Mouse (Mus musculus) embryonic facial prominence, embryonic 11.5 days (tissue): ENCODE measurements around the gene Rpa1. TPM values are rescaled to one million over a fixed set of nuclear protein-coding genes. Genes with fewer than 3 reads are reported as not detected.

ENCODE experiments used
- ATAC-seq: fragments of 200-750 bp; cut with Nextera tagmentation; replicated peaks from 2 replicates; pipeline ENCODE4 v1.8.0; 2017; ENCODE audit warnings: low read depth; ENCODE audit not compliant: insufficient number of reproducible peaks, low FRiP score, low TSS enrichment
- DNase-seq: peaks from one replicate; pipeline ENCODE4 v3.0.0-alpha.2; 2015; ENCODE audit warnings: low spot score
- H3K27ac ChIP-seq: fragments of 300-500 bp; sonication (generic); replicated peaks from 2 replicates; pipeline ENCODE4 v1.5.1; 2014; ENCODE audit warnings: mild to moderate bottlenecking, low read depth, low read length, control low read depth
- H3K27me3 ChIP-seq: fragments of 300-500 bp; sonication (generic); 2 replicates; pipeline ENCODE4 v1.6.1; 2014; ENCODE audit warnings: mild to moderate bottlenecking, low read length, moderate library complexity, mixed read lengths; ENCODE audit not compliant: control insufficient read depth, insufficient read depth
- H3K36me3 ChIP-seq: fragments of 300-500 bp; sonication (generic); replicated peaks from 2 replicates; pipeline ENCODE4 v1.6.1; 2014; ENCODE audit warnings: low read depth, mild to moderate bottlenecking, low read length, moderate library complexity, mixed read lengths; ENCODE audit not compliant: control insufficient read depth, insufficient read depth
- H3K4me1 ChIP-seq: fragments of 300-500 bp; sonication (generic); 2 replicates; pipeline ENCODE4 v1.6.1; 2014; ENCODE audit warnings: low read length, mixed read lengths; ENCODE audit not compliant: control insufficient read depth, insufficient read depth
- H3K4me2 ChIP-seq: fragments of 300-500 bp; sonication (generic); 2 replicates; pipeline ENCODE4 v1.6.1; 2014; ENCODE audit warnings: low read depth, mild to moderate bottlenecking, control low read depth, low read length, moderate library complexity
- H3K4me3 ChIP-seq: fragments of 300-500 bp; sonication (generic); 2 replicates; pipeline ENCODE4 v1.5.1; 2014; ENCODE audit warnings: low read depth, low read length, control low read depth
- H3K9ac ChIP-seq: fragments of 300-500 bp; sonication (generic); replicated peaks from 2 replicates; pipeline ENCODE4 v1.6.1; 2014; ENCODE audit warnings: mild to moderate bottlenecking, control low read depth, low read length
- H3K9me3 ChIP-seq: fragments of 300-500 bp; sonication (generic); replicated peaks from 2 replicates; pipeline ENCODE4 v1.6.1; 2016; ENCODE audit warnings: mild to moderate bottlenecking, low read length, inconsistent platforms, mixed read lengths; ENCODE audit not compliant: control insufficient read depth
- WGBS: fragments of 180-500 bp; shearing (Covaris S2); extraction: QIAGEN DNeasy Blood & Tissue Kit; methylation state at CpG from one replicate; pipeline ENCODE4 v1.1.7; 2014; 5-methylcytosine and 5-hydroxymethylcytosine counted together
- polyA plus RNA-seq: library from polyadenylated mRNA; unstranded; fragments of >200 nt; fragmentation: Nextera tagmentation; extraction: Ambion mirVana; gene quantifications from 2 replicates; pipeline ENCODE4 v1.2.1, GENCODE M21; 2014

Rpa1 gene
- polyA plus RNA-seq, 1 experiment from 2014 or later: 150 TPM

- H3K9ac ChIP-seq: no peak overlapping the region
- H3K9me3 ChIP-seq: no peaks in the 10 kb centered on the region
- H3K36me3 ChIP-seq: no peaks in the 10 kb centered on the region; the same call in 1 of the 2 replicates
- ATAC-seq (no peak), DNase-seq (no peak)
- no peaks in the 10 kb centered on the region for H3K27me3 ChIP-seq
- 84% methylated on average over 14 of the region's 14 CpGs for WGBS
- H3K27ac ChIP-seq: no peak overlapping the region
- no peak overlapping the region for H3K4me3 ChIP-seq
- no peak overlapping the region for H3K4me2 ChIP-seq
- no peaks in the 10 kb centered on the region for H3K4me1 ChIP-seq
Measured at GRCm38 (mm10) chr11:75318351-75319221, 29.5 kb downstream of the Rpa1 start.

GRCm38 (mm10) chr11:75313834-75314233 is 34.3 kb downstream of the Rpa1 start:
- ATAC-seq (no peak), DNase-seq (no peak)
- no peak overlapping the region for H3K27ac ChIP-seq
- H3K4me2 ChIP-seq: no peak overlapping the region
- H3K4me3 ChIP-seq: no peak overlapping the region
- H3K36me3 ChIP-seq: no peaks in the 10 kb centered on the region; the same call in none of the 2 replicates
- H3K9ac ChIP-seq: no peak overlapping the region
- WGBS: 93% methylated on average over 8 of the region's 8 CpGs
- H3K27me3 ChIP-seq: no peaks in the 10 kb centered on the region
- H3K4me1 ChIP-seq: no peaks in the 10 kb centered on the region
- H3K9me3 ChIP-seq: no peaks in the 10 kb centered on the region

DNA sequence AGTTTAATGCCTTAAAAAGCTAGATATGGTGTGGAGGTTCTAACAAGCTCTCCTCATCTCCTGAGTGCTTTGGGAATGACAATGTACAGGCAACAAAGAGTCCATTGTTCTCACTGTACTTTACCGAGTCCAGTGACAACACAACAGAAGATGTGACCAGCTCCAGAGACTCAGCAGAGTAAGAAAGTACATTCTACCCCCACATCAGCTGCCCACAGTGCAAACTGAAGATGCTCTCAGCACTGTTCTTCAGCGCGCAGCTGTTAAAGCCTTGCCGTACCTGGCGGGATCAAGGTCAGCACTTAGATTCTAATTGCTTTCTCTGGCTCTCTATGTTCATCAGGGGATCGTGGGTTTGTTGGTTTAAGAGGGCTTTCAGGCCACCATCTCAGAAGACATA is 36.4 kb downstream of the Rpa1 start:
- H3K36me3 ChIP-seq: peaks cover 4% of the 10 kb centered on the region
- H3K4me1 ChIP-seq: no peaks in the 10 kb centered on the region
- no peaks in the 10 kb centered on the region for H3K27me3 ChIP-seq
- H3K27ac ChIP-seq: no peak overlapping the region
- no peak for ATAC-seq
- H3K4me3 ChIP-seq: no peak overlapping the region
- WGBS: 84% methylated on average over 6 of the region's 6 CpGs
- H3K9me3 ChIP-seq: no peaks in the 10 kb centered on the region
- no peak overlapping the region for H3K9ac ChIP-seq
- H3K4me2 ChIP-seq: no peak overlapping the region
- DNase-seq: no peak

- Histone ChIP-seq H3K9ac (no peak overlapping the region), H3K4me1 (no peaks in the 10 kb centered on the region), H3K27ac (no peak overlapping the region), H3K4me2 (no peak overlapping the region), H3K36me3 (peaks cover 4% of the 10 kb centered on the region), H3K27me3 (no peaks in the 10 kb centered on the region), H3K9me3 (no peaks in the 10 kb centered on the region), H3K4me3 (no peak overlapping the region)
- 89% methylated on average over 8 of the region's 8 CpGs for WGBS
- no peak for ATAC-seq
- DNase-seq: no peak
Measured at GRCm38 (mm10) chr11:75310813-75311212, 37.3 kb downstream of the Rpa1 start.

DNA sequence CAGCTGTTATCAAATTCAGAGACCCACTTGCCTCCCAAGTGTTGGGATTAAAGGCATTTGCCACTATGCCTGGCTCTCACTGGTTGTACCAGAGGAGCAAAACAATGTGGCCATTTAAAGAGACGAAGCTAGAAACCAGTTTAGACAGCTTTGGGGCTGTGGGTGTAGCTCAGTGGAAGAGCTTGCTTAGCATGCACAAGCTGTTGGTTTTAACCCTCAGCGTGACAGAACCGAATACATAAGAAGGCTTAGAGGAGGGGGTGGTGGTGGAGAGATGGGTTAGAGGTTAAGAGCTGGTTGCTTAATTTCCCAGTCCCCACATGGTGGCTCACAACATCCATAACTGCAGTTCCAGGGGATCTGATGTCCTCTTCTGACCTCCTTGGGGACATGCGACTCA is 39.5 kb downstream of the Rpa1 start:
- Histone ChIP-seq H3K4me2 (no peak overlapping the region), H3K4me3 (no peak overlapping the region), H3K9me3 (no peaks in the 10 kb centered on the region), H3K4me1 (no peaks in the 10 kb centered on the region), H3K27ac (no peak overlapping the region), H3K27me3 (no peaks in the 10 kb centered on the region), H3K36me3 (peaks cover 4% of the 10 kb centered on the region), H3K9ac (no peak overlapping the region)
- ATAC-seq: no peak
- 84% methylated on average over 4 of the region's 4 CpGs for WGBS
- DNase-seq: no peak

DNA sequence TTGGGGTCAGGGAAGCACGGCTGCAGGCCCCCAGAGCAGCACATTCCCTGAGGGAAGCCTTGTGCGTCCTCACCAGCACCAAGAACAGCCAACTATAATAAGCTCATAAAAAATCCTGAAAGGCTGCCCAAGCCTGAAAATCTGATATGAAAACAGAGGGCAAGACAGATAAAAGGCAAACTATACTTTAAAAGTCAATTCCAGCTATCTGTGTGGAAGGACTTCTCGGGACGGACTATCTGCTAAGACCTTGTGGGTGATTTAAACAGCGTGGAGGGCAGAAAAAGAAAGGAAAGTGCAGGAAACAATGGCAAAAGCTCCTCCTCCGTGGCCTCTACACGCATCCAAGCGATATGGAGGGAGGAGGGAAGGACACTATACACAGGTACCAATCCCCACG is 43.3 kb downstream of the Rpa1 start:
- Histone ChIP-seq H3K9me3 (no peaks in the 10 kb centered on the region), H3K36me3 (peaks cover 4% of the 10 kb centered on the region), H3K27me3 (no peaks in the 10 kb centered on the region), H3K4me3 (no peak overlapping the region), H3K9ac (no peak overlapping the region), H3K4me1 (no peaks in the 10 kb centered on the region), H3K4me2 (no peak overlapping the region), H3K27ac (no peak overlapping the region)
- DNase-seq (no peak), ATAC-seq (no peak)
- WGBS: 84% methylated on average over 9 of the region's 9 CpGs

DNA sequence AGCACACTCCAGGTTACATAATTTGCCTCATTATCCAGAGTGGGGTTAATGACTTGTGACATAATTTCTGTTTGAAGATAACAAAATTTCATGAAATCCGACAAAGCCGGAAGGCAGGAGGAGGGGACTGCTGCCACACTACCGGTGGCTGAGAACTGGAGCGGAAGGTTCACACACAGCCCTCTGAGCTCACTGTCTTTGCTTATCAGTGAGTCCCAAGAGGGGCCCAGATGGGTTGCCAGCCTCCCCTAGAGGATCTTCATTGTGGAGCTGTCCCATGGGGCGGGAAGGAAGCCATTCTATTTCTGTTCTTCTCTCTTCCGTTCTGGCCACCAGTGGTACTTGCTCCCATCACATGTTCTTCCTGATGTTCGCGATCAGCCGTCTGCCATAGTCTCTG is 47.2 kb downstream of the Rpa1 start:
- H3K4me3 ChIP-seq: no peak overlapping the region
- no peaks in the 10 kb centered on the region for H3K4me1 ChIP-seq
- H3K9ac ChIP-seq: no peak overlapping the region
- no peaks in the 10 kb centered on the region for H3K27me3 ChIP-seq
- DNase-seq (no peak), ATAC-seq (no peak)
- WGBS: 83% methylated on average over 9 of the region's 9 CpGs
- no peak overlapping the region for H3K4me2 ChIP-seq
- H3K27ac ChIP-seq: no peak overlapping the region
- no peaks in the 10 kb centered on the region for H3K9me3 ChIP-seq
- H3K36me3 ChIP-seq: no peaks in the 10 kb centered on the region; the same call in 1 of the 2 replicates

DNA sequence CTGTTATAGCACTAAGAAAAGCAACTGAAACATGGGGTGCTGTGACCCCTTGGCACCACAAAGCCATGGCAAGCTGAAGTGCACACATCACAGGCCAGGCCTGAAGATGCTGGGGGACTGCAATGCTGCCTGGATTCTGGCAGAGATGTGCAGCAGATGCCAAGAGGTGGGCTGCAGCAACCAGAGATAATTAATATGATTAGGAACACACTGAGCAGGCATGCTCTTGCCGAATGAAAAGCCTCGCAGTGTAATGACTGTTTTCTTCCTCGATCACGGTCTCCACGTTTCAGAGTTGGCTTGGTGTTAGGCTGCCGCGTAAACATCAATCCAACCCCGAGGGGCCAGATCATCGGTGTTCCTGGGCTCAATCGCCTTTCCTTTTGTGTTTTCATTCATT is 48.3 kb downstream of the Rpa1 start:
- no peak overlapping the region for H3K27ac ChIP-seq
- no peak overlapping the region for H3K4me3 ChIP-seq
- H3K27me3 ChIP-seq: no peaks in the 10 kb centered on the region
- no peaks in the 10 kb centered on the region for H3K9me3 ChIP-seq
- no peak overlapping the region for H3K4me2 ChIP-seq
- ATAC-seq: no peak
- WGBS: 83% methylated on average over 10 of the region's 10 CpGs
- H3K4me1 ChIP-seq: no peaks in the 10 kb centered on the region
- H3K9ac ChIP-seq: no peak overlapping the region
- no peak for DNase-seq
- no peaks in the 10 kb centered on the region; the same call in 1 of the 2 replicates for H3K36me3 ChIP-seq
